Mouse (Mus musculus): Measurements from ENCODE around the gene Cyp3a13. TPM values are rescaled to one million over a fixed set of nuclear protein-coding genes. Genes with fewer than 3 reads are reported as not detected.

Cyp3a13 gene
- polyA plus RNA-seq (2017; shearing (Covaris generic)) = under 1 TPM in 1 of 2 experiments, not detected in 1; 0.11 TPM

GRCm38 (mm10) chr5:137921532-137921931, at the start of gene Cyp3a13:
Gene Cyp3a13, minus strand, starts transcription at chr5:137921619.

GRCm38 (mm10) chr5:137962945-137963344, 41.5 kb upstream of the Cyp3a13 start, which contains the start of gene Gjc3:
Gene Gjc3, minus strand, starts transcription at chr5:137963098.

GRCm38 (mm10) chr5:137871644-137872380, 49.6 kb downstream of the Cyp3a13 start, which contains the start of gene Pilrb2:
Gene Pilrb2, minus strand, starts transcription at chr5:137871815.

GRCm38 (mm10) chr5:137857960-137858710, 63.3 kb downstream of the Cyp3a13 start, which contains the start of gene Pilrb1:
Gene Pilrb1, minus strand, starts transcription at chr5:137858106.

Other genes with a start within 250 kb of the Cyp3a13 start
- gene Agfg2, start 236.9 kb downstream of the Cyp3a13 start, polyA plus RNA-seq (2017; shearing (Covaris generic)) = 10 to 100 TPM; 18.7 to 27.2 TPM
- under 1 TPM; 0.80 to 0.97 TPM for gene Nyap1, start 180.0 kb downstream of the Cyp3a13 start, polyA plus RNA-seq (2017; shearing (Covaris generic))
- gene Tsc22d4, start 175.9 kb downstream of the Cyp3a13 start, polyA plus RNA-seq (2017; shearing (Covaris generic)) = 100 to 1,000 TPM; 347 to 409 TPM
- 100 to 1,000 TPM; 105 to 113 TPM for gene Ppp1r35, start 142.8 kb downstream of the Cyp3a13 start, polyA plus RNA-seq (2017; shearing (Covaris generic))
- 10 to 100 TPM; 32.6 to 35.7 TPM for gene Mepce, start 134.0 kb downstream of the Cyp3a13 start, polyA plus RNA-seq (2017; shearing (Covaris generic))
- 10 to 100 TPM in 1 of 2 experiments, 1 to 10 TPM in 1; 6.7 to 12.5 TPM for gene Zcwpw1, start 133.8 kb downstream of the Cyp3a13 start, polyA plus RNA-seq (2017; shearing (Covaris generic))
- 1 to 10 TPM in 1 of 2 experiments, under 1 TPM in 1; 0.70 to 1.2 TPM for gene Pilra, start 85.3 kb downstream of the Cyp3a13 start, polyA plus RNA-seq (2017; shearing (Covaris generic))
- gene Pilrb1, start 63.5 kb downstream of the Cyp3a13 start, polyA plus RNA-seq (2017; shearing (Covaris generic)) = 1 to 10 TPM in 1 of 2 experiments, under 1 TPM in 1; 0.58 to 1.5 TPM
- 1 to 10 TPM in 1 of 2 experiments, under 1 TPM in 1; 0.44 to 1.6 TPM for gene Pilrb2, start 49.8 kb downstream of the Cyp3a13 start, polyA plus RNA-seq (2017; shearing (Covaris generic))
- gene Gjc3, start 41.5 kb upstream of the Cyp3a13 start, polyA plus RNA-seq (2017; shearing (Covaris generic)) = under 1 TPM in 1 of 2 experiments, not detected in 1; 0.06 TPM
- gene Azgp1, start 59.9 kb upstream of the Cyp3a13 start, polyA plus RNA-seq (2017; shearing (Covaris generic)) = not detected
- gene Smok3a, start 99.6 kb upstream of the Cyp3a13 start, polyA plus RNA-seq (2017; shearing (Covaris generic)) = under 1 TPM in 1 of 2 experiments, not detected in 1; 0.10 TPM
- under 1 TPM in 1 of 2 experiments, not detected in 1; 0.50 TPM for gene Smok3b, start 99.8 kb upstream of the Cyp3a13 start, polyA plus RNA-seq (2017; shearing (Covaris generic))
- gene Smok3c, start 131.6 kb upstream of the Cyp3a13 start, polyA plus RNA-seq (2017; shearing (Covaris generic)) = under 1 TPM in 1 of 2 experiments, not detected in 1; 0.20 TPM
- gene Zkscan1, start 163.5 kb upstream of the Cyp3a13 start, polyA plus RNA-seq (2017; shearing (Covaris generic)) = 10 to 100 TPM; 13.7 to 15.0 TPM
- gene Zscan21, start 195.3 kb upstream of the Cyp3a13 start, polyA plus RNA-seq (2017; shearing (Covaris generic)) = 10 to 100 TPM; 25.9 to 26.6 TPM
- 10 to 100 TPM; 13.8 to 18.1 TPM for gene Zfp113, start 234.1 kb upstream of the Cyp3a13 start, polyA plus RNA-seq (2017; shearing (Covaris generic))
- gene Cops6, start 239.5 kb upstream of the Cyp3a13 start, polyA plus RNA-seq (2017; shearing (Covaris generic)) = 100 to 1,000 TPM; 201 to 238 TPM